24 mouse cellular contexts compared by ENCODE assay signal in genomic region chr16:28832085-28832635, GRCm38 (mm10).
DNase-seq lines count a peak whose midpoint lies in the region; ATAC-seq lines count a peak whose summit lies in the region.
"Had no signal": no experiment of that assay in that cellular context is flagged by ENCODE, and none has a peak within 500 bp of the region (broad histone marks: within the 10 kb centered on the region; RNA-seq: fewer than 3 reads in every experiment).

No protein-coding gene starts in this region.

- no peaks in the 10 kb centered on the region for H3K27me3 ChIP-seq in hindbrain, embryonic 12.5 days
- H3K27me3 ChIP-seq in hindbrain, embryonic 10.5 days (ENCODE audit: insufficient read depth, poor library complexity, severe bottlenecking) = no peaks in the 10 kb centered on the region
- H3K27me3 ChIP-seq: embryonic facial prominence, embryonic 12.5 days; forebrain, embryonic 15.5 days; heart, embryonic 12.5 days; liver, embryonic 13.5 days had no signal

- no peak overlapping the region for H3K4me3 ChIP-seq in hindbrain, embryonic 12.5 days
- H3K4me3 ChIP-seq in hindbrain, embryonic 10.5 days = no peak overlapping the region
- H3K4me3 ChIP-seq: embryonic facial prominence, embryonic 12.5 days; forebrain, embryonic 15.5 days; heart, embryonic 12.5 days; layer of hippocampus, adult 2 months; liver, embryonic 13.5 days had no signal

- ATAC-seq in hindbrain, embryonic 12.5 days (ENCODE audit: low FRiP score) = peak; percentile 36; the same call in 1 of the 2 replicates
- ATAC-seq: forebrain, embryonic 15.5 days; midbrain, embryonic 16.5 days had no signal

- no peak overlapping the region for H3K9ac ChIP-seq in hindbrain, embryonic 12.5 days
- H3K9ac ChIP-seq: embryonic facial prominence, embryonic 12.5 days; forebrain, embryonic 15.5 days; heart, embryonic 12.5 days; liver, embryonic 13.5 days had no signal

- H3K4me2 ChIP-seq in hindbrain, embryonic 12.5 days (replicated peaks) = no peak overlapping the region
- H3K4me2 ChIP-seq: embryonic facial prominence, embryonic 12.5 days; forebrain, embryonic 15.5 days; heart, embryonic 12.5 days; liver, embryonic 13.5 days had no signal

- peaks cover 11% of the 10 kb centered on the region for H3K4me1 ChIP-seq in hindbrain, embryonic 12.5 days
- H3K4me1 ChIP-seq in hindbrain, embryonic 10.5 days (replicated peaks) = peaks cover 23% of the 10 kb centered on the region
- H3K4me1 ChIP-seq: forebrain, embryonic 15.5 days; liver, embryonic 13.5 days had no signal

- H3K36me3 ChIP-seq in hindbrain, embryonic 12.5 days = peaks cover 13% of the 10 kb centered on the region
- H3K36me3 ChIP-seq in hindbrain, embryonic 10.5 days = peaks cover 18% of the 10 kb centered on the region

- peak; percentile 22 for DNase-seq in adrenal gland, adult 8-10 months
- no peak for DNase-seq in adrenal gland, postnatal 4 days (ENCODE audit: low spot score in 2 of 2)
- DNase-seq in hindbrain, embryonic 10.5 days (ENCODE audit: low spot score) = no peak
- peak; percentile 70 for DNase-seq in Muller cell, postnatal 12 days (ENCODE audit: inconsistent ontology term)
- peak; percentile 41 to 50 for DNase-seq in adrenal gland, postnatal 36 days
- no peak for DNase-seq in thymus, adult 18-20 months
- DNase-seq in gastrocnemius, adult 18-20 months (ENCODE audit: low spot score) = no peak
- DNase-seq: cerebellum, adult 8-10 months; cerebellum, postnatal 25 days; embryo, embryonic 11 days; gastrocnemius, postnatal 10 days; heart, postnatal 4 days; kidney, adult 2 months; kidney, postnatal 36 days; liver, embryonic 13.5 days; lung, adult 18-20 months; lung, postnatal 14 days; thymus, postnatal 4 days had no signal

- WGBS in hindbrain, embryonic 12.5 days = 54% methylated on average over 12 of the region's 12 CpGs
- WGBS in hindbrain, embryonic 10.5 days = 58% methylated on average over 12 of the region's 12 CpGs

- H3K27ac ChIP-seq in hindbrain, embryonic 12.5 days = no peak overlapping the region
- H3K27ac ChIP-seq in hindbrain, embryonic 10.5 days = no peak overlapping the region
- H3K27ac ChIP-seq: embryonic facial prominence, embryonic 12.5 days; forebrain, embryonic 15.5 days; layer of hippocampus, adult 2 months; liver, embryonic 13.5 days had no signal

- H3K9me3 ChIP-seq in hindbrain, embryonic 12.5 days (replicated peaks) = no peaks in the 10 kb centered on the region
- no peaks in the 10 kb centered on the region for H3K9me3 ChIP-seq in hindbrain, embryonic 10.5 days
- H3K9me3 ChIP-seq: embryonic facial prominence, embryonic 12.5 days; forebrain, embryonic 15.5 days; heart, embryonic 12.5 days; liver, embryonic 13.5 days had no signal

Comparison
In these comparisons a context has a peak if more than half of its experiments do, and no peak if none do; other contexts are left out.
1. DNase-seq: peak in adrenal gland, adult 8-10 months (single experiment), Muller cell, postnatal 12 days (single experiment) and adrenal gland, postnatal 36 days (2 of 2); none in adrenal gland, postnatal 4 days (0 of 2), hindbrain, embryonic 10.5 days (single experiment), thymus, adult 18-20 months (0 of 2) and gastrocnemius, adult 18-20 months (single experiment).